Comparison of ENCODE assay signal across 14 mouse cellular contexts in the genomic region with DNA sequence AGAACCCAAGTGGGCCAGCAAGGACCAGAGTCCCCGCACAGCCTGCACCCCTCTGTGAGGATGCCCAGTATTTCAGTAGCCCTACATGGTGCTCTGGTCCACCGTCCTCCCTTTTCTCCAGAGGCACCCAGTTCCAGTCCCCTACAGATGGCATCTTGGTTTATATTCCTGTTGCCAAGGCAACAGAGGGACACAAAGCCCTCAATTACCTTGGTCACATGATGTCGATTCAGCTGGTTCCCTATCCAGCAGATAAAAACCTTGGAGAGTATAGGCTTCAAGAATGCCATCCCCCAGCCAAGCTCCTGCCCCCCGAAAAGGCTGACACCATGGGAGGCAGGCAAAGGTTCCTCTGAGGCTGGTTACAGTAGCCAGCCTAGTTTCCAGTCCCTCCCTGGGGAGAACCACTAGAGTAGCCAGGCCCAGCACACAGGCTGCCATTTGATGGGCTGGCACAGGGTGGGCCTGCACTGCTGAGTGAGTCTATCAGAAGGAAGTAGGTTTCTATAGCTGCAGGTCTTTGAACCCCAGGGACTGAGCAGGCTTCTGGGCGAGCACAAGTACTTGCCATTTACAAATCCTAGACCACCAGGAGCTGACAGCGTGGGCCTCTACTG. TPM values are rescaled to one million over a fixed set of nuclear protein-coding genes. Genes with fewer than 3 reads are reported as not detected.
DNase-seq lines count a peak whose midpoint lies in the region; ATAC-seq lines count a peak whose summit lies in the region.
"Had no signal": no experiment of that assay in that cellular context is flagged by ENCODE, and none has a peak within 500 bp of the region (broad histone marks: within the 10 kb centered on the region; RNA-seq: fewer than 3 reads in every experiment).

No protein-coding gene starts in this region.

- H3K27me3 ChIP-seq in hindbrain, embryonic 16.5 days (replicated peaks; ENCODE audit: control insufficient read depth, insufficient read depth, low read length) = no peaks in the 10 kb centered on the region
- no peaks in the 10 kb centered on the region for H3K27me3 ChIP-seq in midbrain, embryonic 11.5 days (ENCODE audit: control insufficient read depth, insufficient read depth, low read length)
- H3K27me3 ChIP-seq in intestine, embryonic 16.5 days (replicated peaks; ENCODE audit: control insufficient read depth, insufficient read depth, low read length) = no peaks in the 10 kb centered on the region
- H3K27me3 ChIP-seq: CH12.LX; liver, embryonic 12.5 days had no signal

- H3K4me2 ChIP-seq in hindbrain, embryonic 16.5 days (ENCODE audit: low read length) = no peak overlapping the region
- H3K4me2 ChIP-seq in midbrain, embryonic 11.5 days = no peak overlapping the region
- no peak overlapping the region for H3K4me2 ChIP-seq in intestine, embryonic 16.5 days (ENCODE audit: low read depth, low read length)
- H3K4me2 ChIP-seq: heart, embryonic 11.5 days; liver, embryonic 12.5 days had no signal

- peaks cover 62% of the 10 kb centered on the region for H3K36me3 ChIP-seq in hindbrain, embryonic 16.5 days (ENCODE audit: control insufficient read depth, insufficient read depth, low read length)
- peaks cover 55% of the 10 kb centered on the region for H3K36me3 ChIP-seq in midbrain, embryonic 11.5 days (ENCODE audit: control insufficient read depth, insufficient read depth, low read length)
- H3K36me3 ChIP-seq in intestine, embryonic 16.5 days (ENCODE audit: control insufficient read depth, insufficient read depth, low read length) = peaks cover 44% of the 10 kb centered on the region

- peak; percentile 57 to 76 for DNase-seq in right cerebral cortex, postnatal 10 days (ENCODE audit: low spot score in 2 of 2)
- DNase-seq in right cerebral cortex, postnatal 36 days (ENCODE audit: low spot score in 2 of 2) = no peak
- DNase-seq in midbrain, embryonic 11.5 days (ENCODE audit: low spot score, missing footprints) = no peak
- DNase-seq in kidney, adult 9 months = no peak
- no peak for DNase-seq in cerebellum, adult 11-12 months
- no peak for DNase-seq in thymus, adult 18-20 months

- no peaks in the 10 kb centered on the region for H3K9me3 ChIP-seq in hindbrain, embryonic 16.5 days (ENCODE audit: control insufficient read depth, low read length)
- no peaks in the 10 kb centered on the region for H3K9me3 ChIP-seq in midbrain, embryonic 11.5 days (ENCODE audit: control insufficient read depth, low read length)
- no peaks in the 10 kb centered on the region for H3K9me3 ChIP-seq in intestine, embryonic 16.5 days (ENCODE audit: control insufficient read depth, low read length)
- H3K9me3 ChIP-seq: liver, embryonic 12.5 days had no signal

- peak; percentile 46 for ATAC-seq in hindbrain, embryonic 16.5 days
- peak; percentile 35; the same call in 1 of the 2 replicates for ATAC-seq in midbrain, embryonic 11.5 days (ENCODE audit: low FRiP score)
- ATAC-seq in intestine, embryonic 16.5 days = no peak

- H3K4me1 ChIP-seq in hindbrain, embryonic 16.5 days (ENCODE audit: control insufficient read depth, insufficient read depth, low read depth, low read length) = peaks cover 10% of the 10 kb centered on the region
- H3K4me1 ChIP-seq in midbrain, embryonic 11.5 days (ENCODE audit: control insufficient read depth, insufficient read depth, low read length) = peaks cover 6% of the 10 kb centered on the region
- H3K4me1 ChIP-seq in intestine, embryonic 16.5 days (ENCODE audit: control insufficient read depth, insufficient read depth, low read length) = no peaks in the 10 kb centered on the region
- H3K4me1 ChIP-seq: liver, embryonic 12.5 days had no signal

- no peak overlapping the region for H3K9ac ChIP-seq in hindbrain, embryonic 16.5 days (ENCODE audit: low read depth, low read length)
- no peak overlapping the region for H3K9ac ChIP-seq in midbrain, embryonic 11.5 days (ENCODE audit: low read length)
- H3K9ac ChIP-seq in intestine, embryonic 16.5 days (ENCODE audit: low read depth, low read length) = no peak overlapping the region
- H3K9ac ChIP-seq: liver, embryonic 12.5 days had no signal

- H3K27ac ChIP-seq in hindbrain, embryonic 16.5 days (ENCODE audit: low read depth, low read length) = peak overlapping the region; percentile 68; the same call in 1 of the 2 replicates
- H3K27ac ChIP-seq in midbrain, embryonic 11.5 days (ENCODE audit: low read depth, low read length) = 0 out of 2 replicates have a peak overlapping the region, but pooled peaks have one; percentile 40
- H3K27ac ChIP-seq in intestine, embryonic 16.5 days (ENCODE audit: low read length) = no peak overlapping the region
- H3K27ac ChIP-seq: liver, embryonic 12.5 days; macrophage had no signal

- no peak overlapping the region for H3K4me3 ChIP-seq in hindbrain, embryonic 16.5 days (ENCODE audit: low read length)
- no peak overlapping the region for H3K4me3 ChIP-seq in midbrain, embryonic 11.5 days (ENCODE audit: low read depth, low read length)
- H3K4me3 ChIP-seq in intestine, embryonic 16.5 days (ENCODE audit: low read length) = no peak overlapping the region
- H3K4me3 ChIP-seq: erythroblast, embryonic 14.5 days; liver, embryonic 12.5 days had no signal

- WGBS in hindbrain, embryonic 16.5 days = 53% methylated on average over 6 of the region's 6 CpGs
- 90% methylated on average over 6 of the region's 6 CpGs for WGBS in midbrain, embryonic 11.5 days
- 78% methylated on average over 6 of the region's 6 CpGs for WGBS in intestine, embryonic 16.5 days

RNA-seq across cellular contexts. Expression of a gene that starts 21.3 kb away (rescaled TPM):
- 0.29 and 0.50 TPM in 2 replicates for polyA plus RNA-seq in hindbrain, embryonic 16.5 days (2015; fragmentation: Nextera tagmentation; extraction: Ambion mirVana)
- polyA plus RNA-seq in midbrain, embryonic 11.5 days (2014; fragmentation: Nextera tagmentation; extraction: Ambion mirVana) = 0.11 and 0.25 TPM in 2 replicates
- 0.12 and 0.17 TPM in 2 replicates for polyA plus RNA-seq in intestine, embryonic 16.5 days (2015; fragmentation: Nextera tagmentation; extraction: Ambion mirVana)
- polyA plus RNA-seq: erythroblast, embryonic 14.5 days; macrophage had no signal

RNA-seq across cellular contexts. Expression of a gene that starts 22.4 kb away (rescaled TPM):
- not detected in 2 replicates for polyA plus RNA-seq in hindbrain, embryonic 16.5 days (2015; fragmentation: Nextera tagmentation; extraction: Ambion mirVana)
- polyA plus RNA-seq in midbrain, embryonic 11.5 days (2014; fragmentation: Nextera tagmentation; extraction: Ambion mirVana) = not detected in 2 replicates
- polyA plus RNA-seq in intestine, embryonic 16.5 days (2015; fragmentation: Nextera tagmentation; extraction: Ambion mirVana) = not detected in 2 replicates
- polyA plus RNA-seq: erythroblast, embryonic 14.5 days; heart, embryonic 11.5 days; kidney, embryonic 14.5 days; liver, embryonic 12.5 days; macrophage had no signal

RNA-seq across cellular contexts. Expression of a gene that starts 38.6 kb away (rescaled TPM):
- polyA plus RNA-seq in hindbrain, embryonic 16.5 days (2015; fragmentation: Nextera tagmentation; extraction: Ambion mirVana) = 58.2 and 82.3 TPM in 2 replicates
- polyA plus RNA-seq in midbrain, embryonic 11.5 days (2014; fragmentation: Nextera tagmentation; extraction: Ambion mirVana) = 26.3 and 29.0 TPM in 2 replicates
- 22.6 and 26.2 TPM in 2 replicates for polyA plus RNA-seq in intestine, embryonic 16.5 days (2015; fragmentation: Nextera tagmentation; extraction: Ambion mirVana)

Comparison
In these comparisons a context has a peak if more than half of its experiments do, and no peak if none do; other contexts are left out.
1. DNase-seq: peak in right cerebral cortex, postnatal 10 days (2 of 2); none in right cerebral cortex, postnatal 36 days (0 of 2), midbrain, embryonic 11.5 days (single experiment), kidney, adult 9 months (single experiment), cerebellum, adult 11-12 months (single experiment) and thymus, adult 18-20 months (0 of 2).